Mouse (Mus musculus) heart, adult 9 months (tissue): Measurements from ENCODE around the gene Gpat3.
A peak's percentile ranks its signal among the peaks of the same experiment; 100 is the strongest.

Experiments used
- DNase-seq, 2 experiments: peaks; one replicate each; pipeline ENCODE4 v3.0.0; 2022; ENCODE audit warnings: low spot score in 2 of 2

Gpat3 gene

GRCm38 (mm10) chr5:100914989-100915388, 69.5 kb downstream of the Gpat3 start:
- DNase-seq, result peak in 1 of 2 experiments; percentile 47

- DNase-seq, result no peak
These were observed 69.9 kb downstream of the Gpat3 start for GRCm38 (mm10) chr5:100915411-100915810.

- DNase-seq, result no peak
These were observed 70.9 kb downstream of the Gpat3 start for GRCm38 (mm10) chr5:100916416-100916815.

- DNase-seq, result peak; percentile 19 to 21
These were observed 71.8 kb downstream of the Gpat3 start for GRCm38 (mm10) chr5:100917252-100917774.

- peak in 1 of 2 experiments; percentile 44 for DNase-seq
These were observed 73.6 kb downstream of the Gpat3 start for GRCm38 (mm10) chr5:100919069-100919468.

- DNase-seq, result no peak
These were observed 84.2 kb downstream of the Gpat3 start for GRCm38 (mm10) chr5:100929698-100930097.

GRCm38 (mm10) chr5:100943716-100944115, 98.2 kb downstream of the Gpat3 start:
- DNase-seq, result no peak

GRCm38 (mm10) chr5:100945336-100945735, 99.8 kb downstream of the Gpat3 start:
- no peak for DNase-seq
